Mouse (Mus musculus) frontal cortex, postnatal 10 days (tissue): ENCODE data around the gene Etv3.
"Not testable (repeated sequence)": the region's sequence is repeated elsewhere in the genome, so short reads cannot be mapped to it uniquely, and the experiment has no call there.

Experiments
- DNase-seq, 2 experiments: peaks; one replicate each; pipeline ENCODE4 v3.0.0; 2022; ENCODE audit warnings: low spot score in 2 of 2, mixed read lengths in 1 of 2

Gene Etv3

DNA sequence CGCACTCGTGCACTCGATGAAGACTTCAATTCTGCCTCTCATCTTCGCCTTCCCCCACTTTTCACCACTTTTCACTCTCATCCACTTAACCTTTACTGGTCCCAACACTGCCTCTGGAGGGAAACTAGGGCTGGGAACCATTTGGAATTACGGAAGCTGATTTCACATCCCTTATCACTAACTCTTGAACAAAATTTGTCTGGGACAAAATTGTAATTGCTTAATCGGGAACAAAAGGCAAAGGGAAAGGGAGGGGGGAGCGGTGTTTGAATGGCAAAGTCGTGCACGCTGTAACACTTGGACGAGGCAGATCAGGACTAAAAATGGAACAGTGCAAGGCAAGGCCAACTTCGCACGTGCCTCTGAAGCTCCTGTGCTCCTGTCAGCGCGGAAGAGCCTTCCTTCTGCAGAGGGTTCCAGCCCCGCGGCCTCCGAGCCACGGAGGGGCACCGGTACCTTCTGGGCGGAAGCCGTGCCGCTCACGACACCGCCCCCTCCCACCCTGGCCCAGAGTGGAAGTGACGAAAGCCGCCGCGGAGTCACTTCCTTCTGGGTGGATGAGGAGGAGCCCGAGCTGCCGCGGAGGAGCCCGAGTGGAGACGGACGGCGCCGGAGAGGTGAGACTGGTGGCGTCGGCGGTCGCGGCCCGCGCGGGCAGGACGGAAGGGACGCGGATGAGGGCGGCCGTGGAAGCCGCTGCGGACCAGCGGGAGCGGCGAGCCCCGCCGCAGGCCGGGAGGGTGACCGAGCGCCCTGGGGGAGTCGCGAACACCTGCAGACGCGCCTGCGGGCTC is at the start of gene Etv3:
TSS of gene Etv3 (plus strand) at position 365 of the 794 bp plus-strand sequence.
- DNase-seq: peak; percentile 83 to 89

DNA sequence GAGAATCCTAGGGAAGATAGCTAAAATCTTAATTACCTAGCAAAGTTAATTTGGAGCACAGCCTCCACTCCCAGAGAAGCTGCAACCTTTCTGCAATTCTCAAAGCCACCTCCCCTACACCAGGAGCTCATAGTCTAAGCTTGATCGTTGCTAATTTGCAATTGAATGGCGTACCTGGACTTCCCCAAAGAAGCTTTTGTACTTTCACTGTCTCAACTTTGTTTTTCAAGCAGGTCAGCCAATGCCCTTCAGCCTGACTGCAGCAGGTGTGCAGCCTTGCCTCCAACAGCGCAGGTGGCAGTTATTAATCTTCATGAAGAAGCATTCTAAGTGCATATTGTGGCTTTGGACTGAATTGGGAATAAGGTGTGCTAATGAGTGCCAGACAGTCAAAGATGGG is 47.3 kb upstream of the Etv3 start:
- not testable (repeated sequence) for DNase-seq

DNA sequence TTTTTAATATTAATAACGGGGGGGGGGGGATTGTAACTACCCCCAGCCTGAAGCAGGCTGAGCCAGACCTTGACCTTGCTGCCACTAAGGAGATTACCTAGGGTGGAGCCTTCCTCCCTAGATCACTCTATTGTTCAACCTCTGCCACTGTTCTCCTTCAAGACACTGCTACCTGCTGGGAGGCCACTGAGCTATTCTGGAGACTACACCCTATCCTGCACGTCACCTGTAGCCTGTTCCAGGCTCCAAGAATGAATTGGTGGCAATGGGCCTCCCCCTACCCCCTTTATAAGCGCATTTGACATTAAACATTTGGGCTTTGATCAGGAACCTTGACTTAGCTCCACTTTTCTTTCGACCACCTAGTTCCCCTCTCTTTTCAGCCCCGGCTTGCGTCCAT is 46.6 kb upstream of the Etv3 start:
- DNase-seq: not testable (repeated sequence)

DNA sequence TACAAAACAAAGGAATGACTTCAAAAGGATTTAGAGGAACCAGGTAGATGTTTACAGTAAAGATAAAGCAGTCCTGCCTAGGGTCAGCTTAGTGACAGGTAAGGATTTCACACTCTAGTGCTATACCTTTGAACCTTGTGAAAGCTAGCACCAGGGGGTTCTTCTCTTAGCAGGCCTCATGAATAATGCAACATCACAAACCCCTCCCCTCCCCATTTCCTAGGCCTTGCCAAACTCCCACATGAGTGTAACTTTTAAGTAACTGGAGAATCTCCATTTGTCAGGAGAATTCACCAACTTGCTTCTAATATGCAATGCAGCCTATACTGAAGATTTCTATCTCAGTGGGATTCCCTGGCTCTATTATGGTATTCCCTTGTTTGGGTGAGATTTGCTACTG is 46.0 kb upstream of the Etv3 start:
- DNase-seq: not testable (repeated sequence)

DNA sequence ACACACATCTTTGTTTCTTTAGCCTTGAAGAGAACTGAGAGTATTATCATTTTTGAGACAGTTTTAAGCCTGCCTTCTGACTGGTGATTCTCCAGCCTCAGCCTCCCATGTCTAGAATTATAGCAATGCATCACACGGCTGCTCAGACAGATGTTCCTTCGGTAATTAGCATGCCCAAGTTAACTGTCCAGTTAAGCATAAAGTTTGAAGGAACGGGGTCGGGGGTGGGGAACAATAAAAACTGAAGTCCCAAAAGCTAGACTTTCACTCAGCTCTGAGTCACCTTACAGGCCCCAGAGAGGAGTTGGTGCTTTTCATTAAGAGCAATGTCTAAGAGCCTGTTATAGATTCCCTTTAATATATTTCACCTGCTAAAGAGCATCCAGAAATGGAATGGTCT is 37.8 kb upstream of the Etv3 start:
- DNase-seq: no peak

DNA sequence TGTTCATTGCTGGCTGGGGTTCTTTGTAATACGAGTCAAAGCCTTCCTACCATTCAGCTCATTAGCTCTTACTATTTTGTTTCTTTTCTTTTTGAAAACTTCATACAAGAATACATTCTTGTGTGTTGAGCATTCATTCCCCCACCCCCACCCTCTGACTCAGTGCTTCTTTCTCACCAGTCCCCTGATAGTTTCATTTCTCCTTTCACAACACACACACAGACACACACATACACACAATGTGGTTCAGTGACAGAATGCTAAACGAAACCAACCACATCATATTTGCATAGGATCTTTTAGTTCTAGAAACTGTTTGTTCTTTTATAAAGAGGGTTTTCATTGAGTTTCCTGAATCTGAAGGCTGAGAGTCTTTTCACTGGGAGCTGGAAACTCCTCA is 37.3 kb upstream of the Etv3 start:
- no peak for DNase-seq

DNA sequence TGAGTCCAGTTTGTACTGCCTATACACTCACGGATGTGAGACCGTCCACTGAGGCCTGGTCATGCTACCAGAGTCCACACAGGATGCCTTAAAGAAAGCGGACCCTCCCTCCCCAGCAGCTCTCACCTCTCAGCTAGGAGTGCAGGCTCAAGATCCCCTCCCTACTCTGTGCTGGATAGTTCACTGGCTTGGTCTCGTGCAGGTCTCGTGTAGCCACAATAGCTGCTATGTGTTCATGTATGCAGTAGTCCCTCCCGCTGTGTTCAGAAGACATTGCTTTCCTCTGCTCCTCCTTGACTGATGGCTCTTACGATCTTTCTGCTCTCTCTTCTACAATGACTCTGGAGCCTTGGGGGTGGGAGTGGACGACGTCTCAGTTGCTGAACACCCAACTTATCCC is 26.9 kb upstream of the Etv3 start:
- no peak for DNase-seq

DNA sequence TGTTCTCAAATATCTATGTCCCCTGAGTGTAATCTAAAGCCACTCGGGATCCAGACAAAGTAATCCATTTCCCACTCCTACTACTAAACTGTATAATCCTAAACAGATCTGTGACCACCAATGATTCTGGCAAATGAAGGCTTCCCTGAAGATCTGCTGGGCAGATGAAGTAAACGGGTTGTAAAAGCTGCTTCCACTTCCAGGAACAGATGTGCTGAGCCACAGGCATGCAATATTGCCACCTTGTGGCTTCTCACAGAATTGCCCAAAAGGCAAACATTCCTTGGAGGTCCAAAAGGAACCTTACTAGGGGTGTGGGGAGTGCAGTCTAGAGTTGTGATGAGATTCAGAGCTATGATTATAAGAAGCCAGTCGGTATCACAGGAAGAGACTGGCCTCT is 26.1 kb upstream of the Etv3 start:
- DNase-seq: peak in 1 of 2 experiments; percentile 76

DNA sequence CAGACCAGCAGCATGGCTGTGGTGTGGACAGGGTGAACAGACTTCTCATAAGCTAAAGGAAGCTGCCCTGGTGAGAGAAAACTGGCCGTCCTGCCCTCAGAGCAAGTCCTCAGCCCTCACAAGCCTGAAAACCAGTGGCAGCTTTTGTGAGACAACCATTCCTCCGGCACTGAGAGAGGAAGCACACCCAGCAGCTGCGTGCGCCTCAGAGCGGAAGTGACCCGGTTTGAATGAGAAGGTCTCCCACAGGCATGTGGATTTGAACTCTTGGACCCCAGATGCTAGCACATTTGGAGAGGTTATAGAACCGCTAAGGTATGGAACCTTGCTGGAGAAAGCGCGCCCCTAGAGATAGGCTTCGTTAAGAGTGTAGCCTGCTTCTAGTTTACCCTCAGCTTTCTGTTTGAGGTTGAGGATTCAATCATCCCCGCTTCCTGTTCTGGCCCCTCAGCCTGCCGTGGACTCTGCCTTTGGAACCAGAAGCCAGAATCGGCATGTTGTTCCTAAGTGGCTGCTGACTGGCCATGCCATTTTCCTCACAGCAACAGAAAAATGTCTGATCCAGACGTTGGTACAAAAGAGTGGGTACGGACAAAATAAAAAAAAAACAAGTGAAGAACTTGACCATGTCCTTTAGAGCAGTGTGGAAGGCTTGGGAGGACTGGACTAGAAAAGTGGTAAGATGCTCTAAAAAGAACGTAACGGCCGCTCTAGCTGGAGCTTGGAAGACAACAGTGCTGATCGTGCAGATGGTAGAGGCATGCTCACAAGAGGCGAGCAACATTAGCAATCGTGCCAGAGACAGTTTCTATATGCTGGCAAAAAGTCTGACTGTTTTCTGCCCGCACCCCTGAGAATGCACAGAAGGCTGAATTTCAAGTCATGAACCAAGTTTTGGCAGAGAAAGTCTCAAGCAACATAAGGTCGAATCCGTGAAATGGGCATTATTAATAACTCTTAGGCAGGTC is 24.8 kb upstream of the Etv3 start:
- DNase-seq: no peak

DNA sequence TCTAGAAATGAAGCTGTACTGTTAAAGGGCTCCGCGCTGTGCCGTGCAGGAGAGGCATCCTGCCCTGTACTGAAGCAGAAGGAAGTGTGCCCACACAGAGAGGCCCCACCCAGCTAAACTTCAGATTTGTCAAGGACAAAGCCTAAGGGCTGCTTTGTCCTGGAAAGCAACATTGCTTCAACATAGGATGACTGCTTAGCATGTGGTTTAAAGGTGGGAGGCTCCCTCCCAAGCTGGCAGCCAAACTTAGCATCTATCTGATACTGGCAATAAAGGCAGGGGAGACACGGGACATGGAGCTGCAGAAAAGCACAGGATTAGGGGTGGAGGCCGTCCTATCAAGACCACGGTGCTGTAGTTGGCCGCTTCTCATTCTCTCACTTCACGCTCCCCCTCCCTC is 24.1 kb upstream of the Etv3 start:
- DNase-seq: no peak

DNA sequence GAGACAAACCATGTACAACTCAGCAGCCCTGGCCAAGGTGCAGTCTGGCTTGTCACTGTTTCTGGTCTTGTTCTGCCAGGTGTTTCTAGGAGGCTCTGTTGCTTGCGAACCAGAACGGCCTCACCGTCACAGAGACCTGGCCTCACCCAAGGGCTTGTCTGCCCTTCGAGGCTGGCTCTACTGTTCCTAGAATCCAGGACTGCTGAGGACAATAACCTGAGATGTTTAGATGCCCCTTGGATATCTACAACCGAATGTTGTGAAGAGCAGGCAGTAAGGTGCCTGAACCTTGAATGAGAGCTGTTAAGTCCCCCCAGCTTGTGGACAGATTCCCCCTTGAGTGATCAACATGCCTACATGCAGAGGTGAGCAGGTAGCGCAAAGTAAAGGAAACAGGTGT is 22.4 kb upstream of the Etv3 start:
- DNase-seq: no peak

DNA sequence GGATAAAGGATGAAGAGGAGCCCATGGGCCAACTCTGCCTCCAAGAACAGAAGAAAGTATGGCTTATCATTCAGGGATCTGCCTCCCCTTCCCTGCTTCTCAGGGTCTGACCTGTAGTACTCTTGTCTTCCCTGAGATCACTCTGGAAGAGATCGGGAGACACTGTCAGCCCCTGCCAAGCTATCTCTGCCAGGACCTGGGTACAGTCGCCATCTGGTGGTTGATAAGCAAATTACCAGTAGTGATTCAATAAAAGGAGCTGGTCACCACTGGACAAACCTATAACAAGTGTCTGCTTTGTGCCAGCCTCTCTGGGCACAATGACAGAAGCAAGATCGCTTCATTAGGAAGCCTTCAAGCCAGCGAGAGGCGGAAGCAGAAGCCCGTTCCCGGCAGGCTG is 20.9 kb upstream of the Etv3 start:
- DNase-seq: peak in 1 of 2 experiments; percentile 31

DNA sequence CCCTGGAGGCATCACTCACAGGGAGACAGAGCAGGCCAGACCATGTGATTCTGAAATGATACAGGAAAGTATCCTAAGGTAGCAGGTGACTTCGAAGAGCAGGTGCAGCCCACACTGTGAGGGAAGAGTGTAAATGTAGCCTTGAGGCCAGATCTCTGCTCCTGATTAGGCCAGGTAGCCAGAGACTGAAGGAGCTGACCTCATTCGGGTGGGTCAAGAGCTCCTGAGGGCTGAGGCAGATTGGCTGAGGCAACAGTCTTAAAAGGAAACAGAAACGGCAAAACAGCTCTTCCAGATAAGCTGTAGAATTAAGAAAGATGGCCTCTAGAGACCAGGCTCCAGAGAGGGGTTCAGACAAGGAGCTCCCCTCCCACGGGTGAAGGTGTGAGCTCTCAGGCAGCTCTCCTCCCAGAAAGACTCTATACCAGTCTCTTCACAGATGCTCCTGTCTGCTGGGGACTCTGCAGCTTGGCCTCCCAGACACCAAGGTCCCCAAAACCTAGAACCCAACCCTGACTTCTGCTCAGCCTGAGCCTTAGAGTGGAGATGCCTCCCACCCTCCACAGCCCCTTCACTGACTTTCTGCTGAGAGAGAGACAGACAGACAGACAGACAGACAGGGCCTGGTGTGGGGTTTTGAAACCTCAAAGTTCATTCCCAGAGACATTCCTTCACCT is 20.3 kb upstream of the Etv3 start:
- no peak for DNase-seq

DNA sequence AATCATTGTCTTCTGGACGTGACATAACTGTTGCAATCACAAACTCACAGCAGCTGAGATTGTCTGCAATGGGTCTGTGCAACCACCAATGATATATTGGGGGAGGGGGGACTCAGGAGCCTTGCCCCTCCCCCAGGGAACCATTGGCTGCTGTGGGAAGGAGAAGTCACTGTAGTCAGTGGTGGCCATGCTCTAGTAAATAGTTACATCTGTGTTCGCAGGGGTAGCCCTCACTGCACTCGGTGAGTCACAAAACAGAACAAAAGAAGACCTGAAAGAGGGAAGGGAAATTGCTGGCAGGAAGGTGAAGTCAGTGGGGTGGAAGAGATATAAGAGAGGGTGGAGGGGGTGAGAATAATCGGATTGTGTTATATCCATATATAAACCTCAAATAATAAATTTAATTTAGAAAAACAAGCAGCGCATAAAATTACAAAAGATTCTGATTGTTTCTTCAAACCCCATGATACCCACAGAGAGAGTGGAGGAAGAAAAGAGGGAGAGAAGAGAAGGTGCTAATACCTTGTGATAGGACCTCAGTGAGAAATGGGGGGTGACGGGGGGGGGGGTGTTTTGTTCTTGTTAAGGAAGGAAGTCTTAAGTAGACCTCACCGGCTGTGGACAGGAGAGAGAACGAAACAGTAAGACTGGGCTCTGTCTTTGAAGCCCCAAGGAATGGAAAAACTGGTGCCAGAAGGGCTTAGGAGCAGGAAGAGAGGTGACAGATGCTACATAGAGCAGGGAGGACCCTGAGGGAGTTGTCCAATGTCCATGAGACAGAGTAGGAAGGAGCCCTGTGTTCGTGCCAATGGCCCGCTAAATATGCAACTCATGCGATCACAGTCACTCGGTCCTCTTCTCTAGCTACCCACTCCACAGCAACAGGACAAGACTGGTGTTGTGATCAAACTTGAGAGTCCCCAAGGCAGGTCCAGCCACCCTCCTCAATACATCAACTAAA is 18.5 kb upstream of the Etv3 start:
- DNase-seq: no peak

DNA sequence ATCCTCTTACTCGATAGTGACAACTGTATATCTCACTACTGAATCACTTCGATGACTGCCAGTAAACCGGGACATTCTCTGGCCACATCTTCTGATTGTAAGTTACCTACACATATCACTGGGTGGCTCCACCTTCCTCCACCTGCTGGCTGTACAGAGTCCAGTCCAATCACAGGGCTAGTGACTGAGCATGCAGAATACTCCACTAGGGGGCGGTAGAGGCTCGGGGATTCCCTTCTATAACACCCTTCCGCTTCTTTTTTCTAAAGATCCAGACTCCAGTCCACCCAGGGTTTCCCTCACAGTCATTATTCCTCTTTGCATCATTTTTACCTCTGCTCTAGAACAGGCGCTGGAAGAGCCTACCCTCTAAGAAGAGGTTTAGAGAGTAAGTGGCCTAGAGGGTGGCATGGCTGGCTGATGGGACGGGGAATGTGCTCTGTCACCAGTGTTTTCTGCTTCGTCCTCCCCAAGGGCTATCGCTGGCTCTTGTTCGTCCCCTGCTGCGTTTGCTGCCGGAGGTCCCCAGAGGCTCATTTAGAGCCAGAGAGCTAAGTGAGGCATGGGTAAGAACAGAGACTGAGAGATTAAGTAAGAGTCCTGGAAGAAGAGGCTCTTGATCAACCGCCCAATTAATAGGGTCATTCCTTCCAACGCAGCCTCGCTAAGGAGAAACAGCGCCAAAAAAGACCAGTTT is 16.9 kb upstream of the Etv3 start:
- peak; percentile 53 to 75 for DNase-seq

DNA sequence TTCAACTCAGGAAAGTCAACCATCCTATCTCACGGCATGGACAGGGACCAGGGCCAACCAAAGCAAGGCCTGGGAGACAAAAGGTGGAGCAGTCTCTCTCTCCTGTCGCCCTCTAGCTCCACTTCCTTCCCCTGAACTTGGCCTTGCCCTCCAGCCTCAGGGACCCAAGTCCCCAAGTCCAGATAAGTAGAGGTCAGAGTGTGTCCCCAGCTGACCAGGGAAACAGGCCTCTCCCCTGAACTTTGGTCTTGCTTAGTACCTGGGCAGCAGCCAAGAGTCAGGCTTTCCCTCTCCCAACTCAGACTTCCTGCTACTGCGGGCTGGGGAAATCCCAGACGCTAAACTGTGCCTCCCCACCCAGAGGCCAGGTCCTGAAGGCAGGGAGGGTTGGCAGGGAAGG is 16.1 kb upstream of the Etv3 start:
- no peak for DNase-seq

DNA sequence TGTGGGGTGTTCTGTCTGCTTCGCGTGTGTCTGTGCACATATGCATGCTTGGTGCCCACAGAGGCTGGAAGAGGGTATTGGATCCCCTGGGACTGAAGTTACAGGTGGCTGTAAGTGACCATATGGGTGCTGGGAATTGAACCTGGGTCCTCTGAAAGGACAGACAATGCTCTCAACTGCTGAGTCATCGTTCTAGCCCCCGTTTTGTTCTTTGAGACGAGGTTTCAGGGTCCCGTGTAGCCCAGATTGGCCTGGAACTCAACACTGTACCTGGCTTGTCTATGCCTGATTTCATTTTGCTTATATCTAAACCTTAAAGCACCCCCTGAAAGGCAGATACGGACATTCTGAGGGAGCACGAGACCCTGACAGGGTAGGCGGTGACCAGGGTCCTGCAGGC is 14.4 kb upstream of the Etv3 start:
- no peak for DNase-seq

DNA sequence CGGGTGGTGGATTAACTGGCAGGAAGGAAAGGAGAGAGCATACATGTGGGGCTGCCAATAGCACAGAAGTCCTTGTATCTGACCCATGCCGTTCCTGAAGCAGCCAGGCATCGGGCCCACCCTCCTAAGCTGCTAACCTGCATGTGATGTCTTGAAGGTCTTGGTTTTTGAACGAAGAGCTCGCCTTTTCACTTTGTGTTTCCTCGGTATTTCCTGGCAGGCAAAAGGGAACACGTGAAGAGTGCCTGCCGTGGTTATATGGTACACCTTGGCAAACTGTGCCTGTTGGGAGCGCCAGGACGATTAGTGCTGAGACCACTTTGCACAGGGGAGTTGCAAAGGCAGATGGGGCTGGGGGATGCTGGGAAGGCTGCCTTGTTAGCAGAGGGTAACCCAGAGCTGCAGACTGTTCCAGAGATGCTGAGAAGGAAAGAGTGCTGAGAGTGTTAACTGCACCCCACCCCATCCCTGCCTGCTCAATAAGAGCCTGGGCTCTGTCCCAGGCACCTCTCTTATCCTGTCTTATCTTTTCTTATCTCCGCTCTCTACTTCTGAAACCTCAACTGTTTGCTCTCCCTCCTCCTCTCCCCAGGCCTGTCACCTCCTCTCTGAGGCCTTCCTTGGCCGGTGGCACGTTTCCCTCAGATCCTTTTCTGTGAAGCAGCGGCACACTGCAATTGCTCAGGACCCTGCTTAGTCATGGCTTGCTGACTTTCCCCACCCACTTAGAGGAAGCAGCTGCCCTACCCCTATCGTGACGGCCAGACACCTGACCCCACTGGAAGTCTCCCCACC is 13.0 kb upstream of the Etv3 start:
- DNase-seq: no peak

DNA sequence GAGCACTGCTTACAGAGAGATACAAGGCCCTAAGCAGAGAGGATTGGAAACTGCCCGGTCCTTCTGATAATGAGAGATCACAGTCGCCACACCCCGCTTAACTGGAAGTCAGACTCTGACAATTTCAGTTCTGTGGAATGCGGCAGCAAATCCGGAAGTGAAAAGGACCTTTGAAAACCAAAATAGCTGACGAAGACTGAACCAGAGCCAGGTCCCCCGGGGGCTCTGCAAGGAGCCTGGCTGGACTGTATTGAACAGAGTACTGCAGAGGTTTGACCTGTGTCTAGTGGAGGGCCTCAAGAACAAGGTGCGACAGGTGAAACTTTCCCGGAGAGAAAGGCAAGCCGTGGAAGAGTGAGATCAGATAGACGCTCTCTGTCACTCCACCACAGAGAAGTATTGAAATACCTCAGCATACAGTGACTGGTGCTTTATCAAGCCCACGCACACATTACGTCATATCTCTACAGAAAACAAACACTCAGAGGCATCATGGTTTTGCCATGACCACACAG is 9.6 kb upstream of the Etv3 start:
- no peak for DNase-seq
